Mouse (Mus musculus): Measurements from ENCODE around the gene Tmem35b. TPM values are rescaled to one million over a fixed set of nuclear protein-coding genes. Genes with fewer than 3 reads are reported as not detected.

Gene Tmem35b
- polyA plus RNA-seq, 1 experiment from 2014 or later: 6.8 TPM

- H3K9me3 ChIP-seq (replicated peaks): no peaks in the 10 kb centered on the region
- peak overlapping the region; percentile 61 for H3K4me3 ChIP-seq (replicated peaks)
- DNase-seq (no peak), ATAC-seq (ENCODE audit: low read depth) (peak; percentile 54)
- peaks cover 74% of the 10 kb centered on the region for H3K27me3 ChIP-seq
- H3K4me2 ChIP-seq: peak overlapping the region; percentile 68
- H3K4me1 ChIP-seq (replicated peaks): peaks cover 13% of the 10 kb centered on the region; the same call in 1 of the 2 replicates
- no peaks in the 10 kb centered on the region for H3K36me3 ChIP-seq
- no peak overlapping the region for H3K27ac ChIP-seq
- WGBS (ENCODE audit: insufficient replicate concordance): 2% methylated on average over 39 of the region's 39 CpGs
- H3K9ac ChIP-seq: peak overlapping the region; percentile 36; the same call in 1 of the 2 replicates
Observed at GRCm38 (mm10) chr4:127168211-127168913, 44.9 kb downstream of the Tmem35b start.

DNA sequence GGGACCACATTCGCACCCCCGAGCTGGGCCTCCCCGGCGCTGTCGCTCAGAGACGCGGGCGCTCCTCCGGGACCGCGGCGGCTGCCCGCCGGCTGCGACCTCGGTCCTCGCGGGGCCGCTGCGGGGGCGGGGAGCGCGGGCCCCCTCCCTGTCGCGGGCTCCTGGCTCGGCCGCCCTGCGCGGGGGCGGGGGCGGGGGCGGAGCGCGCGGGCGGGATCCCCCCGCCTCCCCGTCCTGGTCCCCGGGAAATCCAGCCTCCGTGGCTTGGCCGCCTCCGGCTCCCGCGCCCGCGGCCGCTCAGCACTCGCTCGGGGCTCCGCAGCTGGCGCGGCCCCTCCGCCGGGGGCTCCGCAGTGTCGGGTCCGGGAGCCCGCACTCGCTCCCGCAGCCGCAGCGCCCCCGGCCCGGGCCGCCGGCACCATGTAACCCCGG lies 45.4 kb downstream of the Tmem35b start, which contains the start of gene Dlgap3:
Gene Dlgap3 (plus strand): TSS at position 291 of the 432 bp plus-strand sequence.
- WGBS (ENCODE audit: insufficient replicate concordance): 3% methylated on average over 38 of the region's 67 CpGs
- ATAC-seq (ENCODE audit: low read depth) (peak; percentile 45; the same call in 1 of the 2 replicates), DNase-seq (no peak)
- Histone ChIP-seq H3K27ac (no peak within 1 kb of the TSS), H3K4me2 (peak within 1 kb of the TSS; percentile 68), H3K27me3 (peaks cover 73% of the 10 kb centered on the region), H3K9me3 (replicated peaks) (no peaks in the 10 kb centered on the region), H3K9ac (peak within 1 kb of the TSS; percentile 36), H3K36me3 (no peaks in the 10 kb centered on the region), H3K4me1 (replicated peaks) (peaks cover 13% of the 10 kb centered on the region; the same call in 1 of the 2 replicates), H3K4me3 (replicated peaks) (peak within 1 kb of the TSS; percentile 61)

DNA sequence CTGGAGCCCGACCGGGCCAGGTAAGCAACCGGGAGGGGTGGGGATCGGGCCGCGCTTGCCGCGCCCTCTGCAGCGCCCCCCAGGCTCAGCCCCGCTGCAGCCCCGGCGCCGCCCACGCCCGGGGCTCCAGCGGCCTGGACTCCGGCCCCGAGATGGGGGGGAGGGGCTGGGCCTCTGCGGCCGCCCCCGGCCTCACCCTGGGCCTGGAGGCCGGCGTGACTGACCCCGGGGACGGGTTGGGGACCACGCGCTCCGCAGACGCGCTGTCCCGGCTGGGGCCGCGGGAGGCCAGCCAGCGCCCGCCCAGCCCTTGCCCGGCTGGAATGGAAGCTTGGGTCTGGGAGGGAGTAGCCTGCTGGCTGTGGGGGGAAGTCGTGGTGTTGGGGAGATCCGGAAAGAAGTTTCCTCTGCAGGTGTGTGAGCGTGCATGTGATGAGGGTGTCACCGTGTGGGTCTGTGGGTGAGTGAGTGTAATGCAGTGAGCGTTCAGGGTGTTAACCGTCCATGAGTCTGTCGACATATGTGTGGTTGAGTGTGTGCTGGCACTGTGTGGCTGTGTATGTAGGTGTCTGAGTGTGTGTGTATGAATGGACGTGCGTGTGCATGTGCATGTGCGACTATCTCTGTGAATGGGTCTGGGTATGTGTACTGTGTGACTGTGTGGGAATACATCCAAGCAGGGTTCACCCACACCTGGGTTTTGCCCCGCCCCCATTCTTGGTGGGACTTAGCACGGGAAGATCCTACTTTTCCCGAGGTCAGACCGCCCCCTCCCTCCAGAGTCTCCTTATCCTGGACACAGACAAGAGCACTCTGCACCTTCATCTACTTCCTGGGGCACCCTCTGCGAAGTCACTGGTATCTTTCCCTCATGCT lies 46.1 kb downstream of the Tmem35b start:
- H3K27me3 ChIP-seq: peaks cover 70% of the 10 kb centered on the region
- H3K4me2 ChIP-seq: peak overlapping the region; percentile 68
- no peaks in the 10 kb centered on the region for H3K9me3 ChIP-seq (replicated peaks)
- WGBS (ENCODE audit: insufficient replicate concordance): 3% methylated on average over 47 of the region's 51 CpGs
- H3K9ac ChIP-seq: peak overlapping the region; percentile 36
- H3K4me1 ChIP-seq (replicated peaks): peaks cover 13% of the 10 kb centered on the region; the same call in 1 of the 2 replicates
- peak; percentile 60 for ATAC-seq (ENCODE audit: low read depth)
- no peaks in the 10 kb centered on the region for H3K36me3 ChIP-seq
- no peak overlapping the region for H3K27ac ChIP-seq
- peak overlapping the region; percentile 61 for H3K4me3 ChIP-seq (replicated peaks)
- no peak for DNase-seq

DNA sequence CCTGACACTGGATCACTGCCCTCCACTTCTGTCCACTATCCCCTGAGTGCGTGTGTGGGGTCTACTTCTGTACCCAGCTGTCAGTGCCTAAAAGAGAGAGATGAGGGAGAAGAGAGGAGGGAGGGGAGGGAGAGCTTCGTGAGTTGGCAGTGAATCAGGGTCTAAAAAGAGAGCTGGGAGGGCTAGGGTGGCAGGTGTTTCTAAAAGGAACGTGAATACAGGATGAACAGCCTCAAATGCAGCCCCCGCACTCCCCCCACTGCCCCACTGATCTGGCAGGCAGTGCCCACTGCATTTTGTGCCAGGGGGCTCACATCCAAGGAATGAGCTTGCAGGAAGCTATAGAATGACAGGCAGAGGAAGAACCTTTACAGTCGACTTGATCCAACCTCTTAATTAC lies 47.4 kb downstream of the Tmem35b start:
- Histone ChIP-seq H3K4me3 (replicated peaks) (no peak overlapping the region), H3K4me1 (replicated peaks) (peaks cover 13% of the 10 kb centered on the region; the same call in 1 of the 2 replicates), H3K4me2 (no peak overlapping the region), H3K9me3 (replicated peaks) (no peaks in the 10 kb centered on the region), H3K9ac (no peak overlapping the region), H3K27me3 (peaks cover 70% of the 10 kb centered on the region), H3K36me3 (no peaks in the 10 kb centered on the region), H3K27ac (no peak overlapping the region)
- no peak for ATAC-seq (ENCODE audit: low read depth)
- 33% methylated on average over 5 of the region's 5 CpGs for WGBS (ENCODE audit: insufficient replicate concordance)
- no peak for DNase-seq

DNA sequence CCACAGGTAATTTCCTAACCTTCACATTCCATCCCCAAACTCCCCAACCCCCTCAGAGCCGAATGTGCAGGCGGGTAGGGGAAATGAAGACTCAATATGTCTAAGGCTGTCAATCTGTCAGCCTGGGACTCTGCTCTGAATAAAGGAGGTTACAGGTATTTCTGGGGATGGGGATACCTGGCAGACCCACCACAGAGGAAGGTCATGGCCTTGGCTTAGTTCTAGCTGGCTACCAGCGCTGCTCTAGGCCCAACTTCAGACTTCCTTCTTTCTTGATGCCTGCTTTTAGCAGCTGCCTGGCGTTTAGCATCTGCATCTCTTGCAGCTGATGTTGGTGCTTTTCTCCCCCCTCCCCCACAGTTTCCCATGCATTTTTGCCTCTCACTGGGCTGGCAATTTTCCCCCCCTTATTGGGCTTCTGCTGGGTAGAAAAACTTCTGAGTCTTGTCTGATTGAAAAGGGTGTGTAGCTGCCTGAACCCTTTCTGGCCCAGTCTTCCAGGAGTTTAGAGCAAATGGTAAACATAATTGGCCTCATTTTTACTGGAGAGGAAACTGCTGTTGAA lies 47.9 kb downstream of the Tmem35b start:
- Histone ChIP-seq H3K4me2 (no peak overlapping the region), H3K9me3 (replicated peaks) (no peaks in the 10 kb centered on the region), H3K9ac (no peak overlapping the region), H3K4me1 (replicated peaks) (peaks cover 13% of the 10 kb centered on the region; the same call in 1 of the 2 replicates), H3K36me3 (no peaks in the 10 kb centered on the region), H3K4me3 (replicated peaks) (no peak overlapping the region), H3K27me3 (peaks cover 66% of the 10 kb centered on the region), H3K27ac (no peak overlapping the region)
- WGBS (ENCODE audit: insufficient replicate concordance): 30% methylated on average over 4 of the region's 4 CpGs
- DNase-seq (no peak), ATAC-seq (ENCODE audit: low read depth) (no peak)

- Histone ChIP-seq H3K36me3 (no peaks in the 10 kb centered on the region), H3K4me1 (replicated peaks) (peaks cover 13% of the 10 kb centered on the region; the same call in 1 of the 2 replicates), H3K9me3 (replicated peaks) (no peaks in the 10 kb centered on the region), H3K4me2 (no peak overlapping the region), H3K27me3 (peaks cover 59% of the 10 kb centered on the region), H3K27ac (no peak overlapping the region), H3K4me3 (replicated peaks) (no peak overlapping the region), H3K9ac (no peak overlapping the region)
- DNase-seq: no peak
- ATAC-seq (ENCODE audit: low read depth): no peak
- 23% methylated on average over 7 of the region's 7 CpGs for WGBS (ENCODE audit: insufficient replicate concordance)
Observed at GRCm38 (mm10) chr4:127172119-127172518, 48.6 kb downstream of the Tmem35b start.

GRCm38 (mm10) chr4:127172614-127173013 lies 49.1 kb downstream of the Tmem35b start:
- H3K4me1 ChIP-seq (replicated peaks): peaks cover 13% of the 10 kb centered on the region; the same call in 1 of the 2 replicates
- 43% methylated on average over 4 of the region's 4 CpGs for WGBS (ENCODE audit: insufficient replicate concordance)

GRCm38 (mm10) chr4:127173461-127173860 lies 50.0 kb downstream of the Tmem35b start:
- Histone ChIP-seq H3K4me2 (no peak overlapping the region), H3K36me3 (no peaks in the 10 kb centered on the region), H3K9ac (no peak overlapping the region), H3K4me1 (replicated peaks) (peaks cover 9% of the 10 kb centered on the region; the same call in 1 of the 2 replicates), H3K27me3 (peaks cover 50% of the 10 kb centered on the region), H3K4me3 (replicated peaks) (no peak overlapping the region), H3K9me3 (replicated peaks) (no peaks in the 10 kb centered on the region), H3K27ac (no peak overlapping the region)
- 3% methylated on average over 8 of the region's 8 CpGs for WGBS (ENCODE audit: insufficient replicate concordance)
- DNase-seq (peak; percentile 35), ATAC-seq (ENCODE audit: low read depth) (no peak)

More at GRCm38 (mm10) chr4:127172614-127173013, 49.1 kb downstream of the Tmem35b start:
- Histone ChIP-seq H3K36me3 (no peaks in the 10 kb centered on the region), H3K4me2 (no peak overlapping the region), H3K27ac (no peak overlapping the region), H3K9me3 (replicated peaks) (no peaks in the 10 kb centered on the region), H3K9ac (no peak overlapping the region), H3K4me3 (replicated peaks) (no peak overlapping the region), H3K27me3 (peaks cover 55% of the 10 kb centered on the region)
- ATAC-seq (ENCODE audit: low read depth) (no peak), DNase-seq (no peak)

DNA sequence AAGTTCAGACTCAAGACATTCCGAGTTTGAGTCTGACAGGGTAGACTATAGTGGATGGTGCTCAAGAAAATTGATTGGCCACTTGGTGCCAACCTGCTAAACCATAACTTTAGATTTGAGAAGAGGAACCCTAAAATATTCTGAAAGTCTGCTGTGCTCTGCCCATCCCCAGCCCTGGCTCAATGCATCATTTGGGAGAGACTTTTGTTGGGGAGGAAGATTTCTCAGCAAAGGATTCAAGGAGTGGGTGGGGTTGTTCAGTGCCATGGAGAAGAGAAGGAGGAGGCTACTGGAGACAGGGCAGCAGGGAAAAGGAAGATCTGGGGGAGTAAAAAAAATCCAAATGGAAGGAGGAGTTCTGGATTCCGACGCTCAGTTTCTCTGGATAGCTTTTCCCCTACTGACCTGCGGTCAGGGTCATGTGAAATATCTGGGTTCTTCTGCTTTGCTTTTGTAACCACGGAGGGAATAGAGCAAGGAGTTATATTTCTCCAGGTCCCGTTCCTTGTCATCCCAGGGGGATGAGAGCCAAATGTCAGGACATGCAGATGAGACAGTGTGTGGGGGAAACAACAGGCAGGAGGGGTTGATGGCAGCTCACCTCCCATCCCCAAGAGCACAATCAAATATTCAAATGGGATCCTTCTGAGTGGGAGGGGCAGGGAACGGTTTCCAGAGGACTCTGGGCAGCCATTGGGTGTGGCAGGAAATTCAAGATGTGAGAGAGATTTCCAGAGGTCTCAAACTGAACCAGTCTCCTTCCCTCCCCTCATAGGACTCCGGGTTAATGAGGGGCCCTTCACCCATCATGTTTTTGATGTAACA lies 50.8 kb downstream of the Tmem35b start:
- Histone ChIP-seq H3K36me3 (no peaks in the 10 kb centered on the region), H3K9ac (no peak overlapping the region), H3K4me3 (replicated peaks) (no peak overlapping the region), H3K27me3 (peaks cover 49% of the 10 kb centered on the region), H3K4me1 (replicated peaks) (peaks cover 4% of the 10 kb centered on the region; the same call in 1 of the 2 replicates), H3K4me2 (no peak overlapping the region), H3K27ac (no peak overlapping the region), H3K9me3 (replicated peaks) (no peaks in the 10 kb centered on the region)
- no peak for DNase-seq
- no peak for ATAC-seq (ENCODE audit: low read depth)
- 45% methylated on average over 8 of the region's 8 CpGs for whole genome bisulfite sequencing (ENCODE audit: insufficient replicate concordance)

DNA sequence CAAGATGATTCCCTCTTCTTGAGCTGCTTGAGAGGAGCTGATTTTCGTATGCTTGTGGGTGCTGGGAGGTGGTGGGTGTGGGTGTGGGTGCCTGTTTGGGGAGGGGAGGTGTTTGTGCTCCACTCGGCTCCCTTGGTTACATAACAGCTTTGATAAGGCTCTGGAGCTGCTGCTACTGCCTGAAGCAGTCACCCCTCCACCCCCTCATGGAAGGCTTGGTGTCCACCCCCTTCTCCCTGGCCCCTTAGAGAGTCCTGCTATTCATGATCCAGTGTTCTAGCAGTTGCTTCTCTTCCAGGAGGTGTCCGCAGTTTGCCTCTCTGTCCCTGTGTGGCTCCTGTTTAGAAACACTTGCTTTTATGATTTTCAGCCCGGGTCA lies 51.4 kb downstream of the Tmem35b start:
- WGBS (ENCODE audit: insufficient replicate concordance): 33% methylated on average over 4 of the region's 4 CpGs
- no peak overlapping the region for H3K4me2 ChIP-seq
- H3K27ac ChIP-seq: no peak overlapping the region
- H3K4me1 ChIP-seq (replicated peaks): no peaks in the 10 kb centered on the region
- H3K36me3 ChIP-seq: no peaks in the 10 kb centered on the region
- no peak overlapping the region for H3K4me3 ChIP-seq (replicated peaks)
- ATAC-seq (ENCODE audit: low read depth) (no peak), DNase-seq (no peak)
- H3K9ac ChIP-seq: no peak overlapping the region
- H3K9me3 ChIP-seq (replicated peaks): no peaks in the 10 kb centered on the region
- peaks cover 48% of the 10 kb centered on the region for H3K27me3 ChIP-seq

Measured in liver, embryonic 13.5 days (tissue).